ENCODE assay signal across 8 mouse cellular contexts in the genomic region with DNA sequence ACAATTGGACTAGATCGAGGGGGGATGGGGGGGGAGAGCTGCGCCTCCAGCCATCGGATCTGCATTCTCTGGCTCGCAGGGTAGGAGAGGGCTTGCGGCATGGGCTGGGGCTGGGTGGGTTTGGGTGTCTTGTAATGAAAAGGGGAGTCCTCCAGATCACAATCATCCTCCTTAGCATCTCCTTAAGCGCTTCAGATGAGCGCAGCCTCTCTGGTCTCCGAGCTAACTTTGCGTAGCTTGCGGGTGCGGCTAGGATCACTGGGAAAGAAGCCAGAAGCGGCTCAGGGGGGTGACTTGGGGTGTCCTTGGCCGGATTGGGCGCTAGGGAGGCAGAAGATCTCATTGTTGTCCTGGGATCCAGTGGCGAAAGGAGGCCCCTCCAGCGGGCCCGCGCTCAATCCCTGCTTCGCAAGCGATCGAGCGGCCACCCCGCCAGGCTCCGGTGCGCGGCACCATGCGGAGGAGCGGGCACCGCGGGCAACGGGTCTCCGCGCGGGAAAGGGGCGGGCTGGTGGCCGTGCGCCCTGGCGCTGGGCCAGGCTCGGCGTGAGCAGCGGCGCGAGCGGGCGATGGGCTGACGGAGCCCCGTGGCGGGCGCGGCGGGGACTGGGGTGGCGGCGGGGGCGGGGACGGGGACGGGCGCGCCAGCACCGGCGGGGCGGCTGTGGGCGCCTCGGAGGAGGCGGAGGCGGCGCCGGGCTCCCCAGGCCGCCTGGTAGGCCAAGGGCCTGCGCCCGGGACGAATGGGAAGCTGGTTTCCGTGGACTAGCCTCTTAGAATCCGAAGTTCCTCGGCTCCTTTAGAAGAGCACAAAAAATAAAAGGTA.
DNase-seq lines count a peak whose midpoint lies in the region; ATAC-seq lines count a peak whose summit lies in the region.

No protein-coding gene starts in this region.

- peak overlapping the region; percentile 80 for H3K4me2 ChIP-seq in limb, embryonic 15.5 days
- H3K4me2 ChIP-seq in midbrain, embryonic 13.5 days (replicated peaks) = peak overlapping the region; percentile 64
- H3K4me2 ChIP-seq in stomach, embryonic 16.5 days (ENCODE audit: low read depth, low read length) = peak overlapping the region; percentile 72

- under 1% methylated on average over 74 of the region's 74 CpGs for WGBS in embryonic facial prominence, embryonic 10.5 days
- 1% methylated on average over 55 of the region's 74 CpGs for WGBS in limb, embryonic 15.5 days
- WGBS in midbrain, embryonic 13.5 days = under 1% methylated on average over 61 of the region's 74 CpGs
- under 1% methylated on average over 70 of the region's 74 CpGs for WGBS in stomach, embryonic 16.5 days

- no peak for ATAC-seq in CD4-positive, CD25-positive, alpha-beta regulatory T cell, adult 4 months
- ATAC-seq in limb, embryonic 15.5 days (ENCODE audit: insufficient number of reproducible peaks, low FRiP score, low TSS enrichment, low read depth) = peak; percentile 61; the same call in 1 of the 2 replicates
- peak; percentile 81 for ATAC-seq in midbrain, embryonic 13.5 days
- peak; percentile 78; the same call in 1 of the 2 replicates for ATAC-seq in stomach, embryonic 16.5 days (ENCODE audit: insufficient read depth, low FRiP score)

- peak overlapping the region; percentile 87 for H3K4me3 ChIP-seq in embryonic facial prominence, embryonic 10.5 days
- H3K4me3 ChIP-seq in limb, embryonic 15.5 days = peak overlapping the region; percentile 62
- peak overlapping the region; percentile 74 for H3K4me3 ChIP-seq in midbrain, embryonic 13.5 days (replicated peaks)
- peak overlapping the region; percentile 55 for H3K4me3 ChIP-seq in stomach, embryonic 16.5 days (replicated peaks; ENCODE audit: low read length)

- H3K27me3 ChIP-seq in embryonic facial prominence, embryonic 10.5 days (replicated peaks; ENCODE audit: low read depth, poor library complexity, severe bottlenecking) = no peaks in the 10 kb centered on the region
- H3K27me3 ChIP-seq in limb, embryonic 15.5 days = no peaks in the 10 kb centered on the region
- no peaks in the 10 kb centered on the region for H3K27me3 ChIP-seq in midbrain, embryonic 13.5 days
- no peaks in the 10 kb centered on the region for H3K27me3 ChIP-seq in stomach, embryonic 16.5 days (ENCODE audit: control insufficient read depth, insufficient read depth, low read length)

- peak overlapping the region; percentile 99 for H3K27ac ChIP-seq in embryonic facial prominence, embryonic 10.5 days (replicated peaks)
- peak overlapping the region; percentile 91 for H3K27ac ChIP-seq in limb, embryonic 15.5 days
- H3K27ac ChIP-seq in midbrain, embryonic 13.5 days = peak overlapping the region; percentile 100
- H3K27ac ChIP-seq in stomach, embryonic 16.5 days (ENCODE audit: low read length) = peak overlapping the region; percentile 78

- H3K36me3 ChIP-seq in embryonic facial prominence, embryonic 10.5 days (replicated peaks) = peaks cover 11% of the 10 kb centered on the region
- no peaks in the 10 kb centered on the region for H3K36me3 ChIP-seq in limb, embryonic 15.5 days
- no peaks in the 10 kb centered on the region for H3K36me3 ChIP-seq in midbrain, embryonic 13.5 days
- H3K36me3 ChIP-seq in stomach, embryonic 16.5 days (ENCODE audit: control insufficient read depth, insufficient read depth, low read length) = no peaks in the 10 kb centered on the region

- peak overlapping the region; percentile 65 for H3K9ac ChIP-seq in limb, embryonic 15.5 days
- H3K9ac ChIP-seq in midbrain, embryonic 13.5 days (replicated peaks) = peak overlapping the region; percentile 95
- peak overlapping the region; percentile 75 for H3K9ac ChIP-seq in stomach, embryonic 16.5 days (ENCODE audit: low read length)

- H3K9me3 ChIP-seq in embryonic facial prominence, embryonic 10.5 days = peaks cover 7% of the 10 kb centered on the region; the same call in 1 of the 2 replicates
- H3K9me3 ChIP-seq in limb, embryonic 15.5 days = no peaks in the 10 kb centered on the region
- H3K9me3 ChIP-seq in midbrain, embryonic 13.5 days = no peaks in the 10 kb centered on the region
- H3K9me3 ChIP-seq in stomach, embryonic 16.5 days (replicated peaks; ENCODE audit: control insufficient read depth, low read length) = no peaks in the 10 kb centered on the region

- peaks cover 49% of the 10 kb centered on the region for H3K4me1 ChIP-seq in embryonic facial prominence, embryonic 10.5 days
- H3K4me1 ChIP-seq in limb, embryonic 15.5 days = peaks cover 29% of the 10 kb centered on the region; the same call in 1 of the 2 replicates
- H3K4me1 ChIP-seq in midbrain, embryonic 13.5 days (replicated peaks) = peaks cover 50% of the 10 kb centered on the region
- peaks cover 7% of the 10 kb centered on the region for H3K4me1 ChIP-seq in stomach, embryonic 16.5 days (ENCODE audit: control insufficient read depth, insufficient read depth, low read length)

- DNase-seq in CD4-positive, CD25-positive, alpha-beta regulatory T cell, adult 2 months (ENCODE audit: low read depth, low spot score) = peak; percentile 2
- DNase-seq in embryonic facial prominence, embryonic 10.5 days (ENCODE audit: low spot score) = peak; percentile 77
- DNase-seq in heart, adult 18-20 months = peak; percentile 68 to 74
- DNase-seq in kidney, adult 18-20 months = peak; percentile 51

Comparison
In these comparisons a context has a peak if more than half of its experiments do, and no peak if none do; other contexts are left out.
1. DNase-seq: peak in every context shown above with its lines; median percentile 77 in embryonic facial prominence, embryonic 10.5 days; 71 in heart, adult 18-20 months; 51 in kidney, adult 18-20 months; 2 in CD4-positive, CD25-positive, alpha-beta regulatory T cell, adult 2 months.